Mouse (Mus musculus) hindbrain, embryonic 14.5 days (tissue): ENCODE measurements at regions not wholly inside any gene's neighbourhood (a gene's known extent, or its start where the extent isn't known, plus 50 kb on each side); places are given as distances from the start of the nearest gene placed in this dataset.

Experiments used
- ATAC-seq: fragments of 200-750 bp; cut with Nextera tagmentation; 2 replicates; pipeline ENCODE4 v1.8.0; 2017; ENCODE audit warnings: moderate number of reproducible peaks, mild to moderate bottlenecking, moderate TSS enrichment, moderate library complexity; ENCODE audit not compliant: low FRiP score
- DNase-seq: peaks from one replicate; pipeline ENCODE4 v3.0.0-alpha.2; 2015; ENCODE audit warnings: low spot score
- H3K27ac ChIP-seq: fragments of 300-500 bp; sonication (generic); 2 replicates; pipeline ENCODE4 v1.5.1; 2014; ENCODE audit warnings: mild to moderate bottlenecking, moderate library complexity
- H3K27me3 ChIP-seq: fragments of 300-500 bp; sonication (generic); 2 replicates; pipeline ENCODE4 v1.6.1; 2014; ENCODE audit warnings: mild to moderate bottlenecking, low read length, mixed read lengths; ENCODE audit not compliant: control insufficient read depth, insufficient read depth
- H3K36me3 ChIP-seq: fragments of 300-500 bp; sonication (generic); replicated peaks from 2 replicates; pipeline ENCODE4 v1.6.1; 2014; ENCODE audit not compliant: control insufficient read depth, insufficient read depth
- H3K4me1 ChIP-seq: fragments of 300-500 bp; sonication (generic); replicated peaks from 2 replicates; pipeline ENCODE4 v1.6.1; 2014; ENCODE audit warnings: antibody characterized with exemption, low read length, mixed read lengths; ENCODE audit not compliant: control insufficient read depth, insufficient read depth
- H3K4me2 ChIP-seq: fragments of 300-500 bp; sonication (generic); replicated peaks from 2 replicates; pipeline ENCODE4 v1.6.1; 2014; ENCODE audit warnings: mild to moderate bottlenecking, moderate library complexity
- H3K4me3 ChIP-seq: fragments of 300-500 bp; sonication (generic); replicated peaks from 2 replicates; pipeline ENCODE4 v1.5.1; 2014; ENCODE audit warnings: mild to moderate bottlenecking, low read length
- H3K9ac ChIP-seq: fragments of 300-500 bp; sonication (generic); 2 replicates; pipeline ENCODE4 v1.6.1; 2014
- H3K9me3 ChIP-seq: fragments of 300-500 bp; sonication (generic); 2 replicates; pipeline ENCODE4 v1.6.1; 2016; ENCODE audit warnings: low read length; ENCODE audit not compliant: control insufficient read depth
- WGBS: fragments of 180-500 bp; shearing (Covaris S2); extraction: QIAGEN DNeasy Blood & Tissue Kit; methylation state at CpG from one replicate; pipeline ENCODE4 v1.1.7; 2014; 5-methylcytosine and 5-hydroxymethylcytosine counted together

- WGBS, result 67% methylated on average over 6 of the region's 6 CpGs
- DNase-seq, result no peak
- H3K9me3 ChIP-seq, result no peaks in the 10 kb centered on the region
- no peaks in the 10 kb centered on the region for H3K36me3 ChIP-seq
- no peak for ATAC-seq
- 0 out of 2 replicates have a peak, but pooled peaks cover 8% of the 10 kb centered on the region for H3K4me1 ChIP-seq
- H3K4me2 ChIP-seq, result no peak overlapping the region
- no peaks in the 10 kb centered on the region for H3K27me3 ChIP-seq
- H3K27ac ChIP-seq, result no peak overlapping the region
- no peak overlapping the region for H3K4me3 ChIP-seq
- no peak overlapping the region for H3K9ac ChIP-seq
Measured at GRCm38 (mm10) chr6:148514124-148514523, 69.9 kb upstream of the Tmtc1 start.

- Histone ChIP-seq H3K36me3 (no peaks in the 10 kb centered on the region), H3K4me3 (no peak overlapping the region)
- WGBS, result 76% methylated on average over 2 of the region's 2 CpGs
Measured at GRCm38 (mm10) chr6:148513134-148513533, 68.9 kb upstream of the Tmtc1 start.

GRCm38 (mm10) chr6:148505325-148505724 is 61.1 kb upstream of the Tmtc1 start:
- Histone ChIP-seq H3K36me3 (no peaks in the 10 kb centered on the region), H3K4me1 (no peaks in the 10 kb centered on the region), H3K4me3 (no peak overlapping the region), H3K4me2 (no peak overlapping the region), H3K9me3 (no peaks in the 10 kb centered on the region), H3K9ac (no peak overlapping the region), H3K27me3 (no peaks in the 10 kb centered on the region), H3K27ac (no peak overlapping the region)
- ATAC-seq (no peak), DNase-seq (no peak)
- WGBS, result 91% methylated on average over 2 of the region's 2 CpGs

More at GRCm38 (mm10) chr6:148513134-148513533, 68.9 kb upstream of the Tmtc1 start:
- Histone ChIP-seq H3K4me1 (0 out of 2 replicates have a peak, but pooled peaks cover 8% of the 10 kb centered on the region), H3K27me3 (no peaks in the 10 kb centered on the region), H3K9ac (no peak overlapping the region), H3K27ac (no peak overlapping the region), H3K9me3 (no peaks in the 10 kb centered on the region), H3K4me2 (no peak overlapping the region)
- ATAC-seq, result no peak
- DNase-seq, result no peak

GRCm38 (mm10) chr6:148500251-148501179 is 56.3 kb upstream of the Tmtc1 start:
- 66% methylated on average over 9 of the region's 9 CpGs for WGBS
- H3K9me3 ChIP-seq, result no peaks in the 10 kb centered on the region
- H3K36me3 ChIP-seq, result no peaks in the 10 kb centered on the region
- H3K4me2 ChIP-seq, result no peak overlapping the region
- no peak overlapping the region for H3K4me3 ChIP-seq
- no peak overlapping the region for H3K9ac ChIP-seq
- ATAC-seq (no peak), DNase-seq (no peak)
- H3K27me3 ChIP-seq, result no peaks in the 10 kb centered on the region
- H3K4me1 ChIP-seq, result 0 out of 2 replicates have a peak, but pooled peaks cover 4% of the 10 kb centered on the region
- no peak overlapping the region for H3K27ac ChIP-seq
